Mouse (Mus musculus): ENCODE results near the gene Olfr1042. TPM values are rescaled to one million over a fixed set of nuclear protein-coding genes. Genes with fewer than 3 reads are reported as not detected.
"Not testable (repeated sequence)": the region's sequence is repeated elsewhere in the genome, so short reads cannot be mapped to it uniquely, and the experiment has no call there.

The Olfr1042 gene
- total RNA-seq (2021) = not detected
- long read RNA-seq, experiment 1 = 0 reads
- long read RNA-seq, experiment 2 = 0 reads

GRCm38 (mm10) chr2:86161738-86162137, at the start of gene Olfr1042:
Gene Olfr1042, minus strand, starts transcription at chr2:86161838.
- DNase-seq = no peak

GRCm38 (mm10) chr2:86202909-86203308, 41.3 kb upstream of the Olfr1042 start, which contains the start of gene Olfr1045:
Gene Olfr1045, minus strand, starts transcription at chr2:86203009.
- DNase-seq = no peak

- no peak for DNase-seq
Measured at GRCm38 (mm10) chr2:86195863-86196262, 34.2 kb upstream of the Olfr1042 start.

DNA sequence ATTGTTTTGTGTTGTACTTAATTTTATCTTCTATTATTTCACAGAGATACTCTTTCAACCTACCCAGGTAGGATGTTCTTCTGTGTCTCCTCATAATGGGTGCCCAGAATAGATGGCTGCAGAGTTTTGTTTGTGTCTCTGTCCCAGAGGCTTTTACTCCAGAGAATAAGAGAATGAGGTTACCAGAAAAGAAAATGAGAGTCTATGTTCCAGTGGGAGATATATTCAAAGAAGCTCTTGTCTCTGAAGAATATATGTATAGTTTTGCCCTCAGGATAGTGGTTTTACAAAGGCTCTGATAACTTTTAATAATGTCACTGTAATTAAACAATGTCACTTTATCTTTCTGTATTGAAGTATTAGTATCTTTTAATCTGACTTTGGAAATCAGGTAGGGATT, 23.9 kb upstream of the Olfr1042 start, which contains the start of gene Olfr52:
Gene Olfr52 (minus strand): TSS at position 101 of the 400 bp plus-strand sequence.
- DNase-seq = no peak

DNA sequence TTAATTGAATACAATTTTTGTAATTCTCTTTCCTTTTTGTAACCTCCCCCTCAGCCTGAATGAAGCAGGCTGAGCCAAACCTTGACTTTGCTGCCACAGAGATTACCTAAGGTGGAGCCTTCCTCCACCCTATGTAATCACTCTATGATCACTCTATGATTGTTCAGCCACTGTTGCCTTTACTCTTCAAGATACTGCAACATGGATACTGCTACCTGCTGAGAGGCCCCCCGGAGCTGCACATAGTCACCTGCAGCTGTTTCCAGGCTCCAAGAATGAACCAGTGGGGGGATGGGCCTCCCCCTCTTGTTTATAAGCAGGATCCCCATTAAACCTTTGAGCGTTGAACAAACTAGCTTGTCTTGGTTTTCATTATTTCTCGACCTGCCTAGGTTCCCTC, 18.3 kb upstream of the Olfr1042 start:
- DNase-seq = no peak

DNA sequence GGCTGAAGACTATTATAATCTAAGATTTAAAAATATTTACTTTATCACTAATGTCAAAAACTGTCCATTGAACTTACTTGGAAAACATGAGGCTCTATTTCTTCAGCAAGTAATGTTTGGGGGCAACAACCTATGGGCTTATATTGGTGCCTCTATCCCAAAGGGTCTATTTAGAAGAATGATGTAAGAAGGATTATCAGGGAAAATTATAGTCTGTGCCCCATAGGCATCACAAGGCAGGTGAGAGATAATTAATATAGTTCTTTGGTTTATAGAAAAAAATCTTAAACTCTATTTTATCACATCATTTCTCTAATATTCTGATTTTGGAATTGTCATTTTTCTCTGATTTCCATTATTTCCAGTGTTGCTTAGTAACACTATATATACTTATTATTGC, 16.1 kb upstream of the Olfr1042 start, which contains the start of gene Olfr1044:
Gene Olfr1044 (minus strand): TSS at position 101 of the 400 bp plus-strand sequence.
- DNase-seq = no peak

- not testable (repeated sequence) for DNase-seq
Measured at GRCm38 (mm10) chr2:86175422-86175821, 13.8 kb upstream of the Olfr1042 start.

- no peak for DNase-seq
Measured at GRCm38 (mm10) chr2:86167422-86167821, 5.8 kb upstream of the Olfr1042 start, which contains the start of gene Olfr1043. Gene Olfr1043, minus strand, starts transcription at chr2:86167522.

GRCm38 (mm10) chr2:86146632-86147031, 15.0 kb downstream of the Olfr1042 start, which contains the start of gene Olfr1040:
Gene Olfr1040, minus strand, starts transcription at chr2:86146732.
- no peak for DNase-seq

GRCm38 (mm10) chr2:86135828-86136227, 25.8 kb downstream of the Olfr1042 start, which contains the start of gene Olfr1039:
Gene Olfr1039, minus strand, starts transcription at chr2:86135928.
- no peak for DNase-seq

Other genes starting within 250 kb of the Olfr1042 start
- gene Olfr1025-ps1, start 246.6 kb downstream of the Olfr1042 start, total RNA-seq (2021) = not detected
- not detected for gene Olfr1026, start 240.3 kb downstream of the Olfr1042 start, total RNA-seq (2021)
- gene Olfr1028, start 211.4 kb downstream of the Olfr1042 start, total RNA-seq (2021) = not detected
- not detected for gene Olfr1029, start 187.9 kb downstream of the Olfr1042 start, total RNA-seq (2021)
- not detected for gene Olfr1030, start 182.6 kb downstream of the Olfr1042 start, total RNA-seq (2021)
- gene Olfr1031, start 171.5 kb downstream of the Olfr1042 start, total RNA-seq (2021) = not detected
- not detected for gene Olfr1032, start 156.3 kb downstream of the Olfr1042 start, total RNA-seq (2021)
- 1 to 10 TPM; 5.0 to 6.7 TPM for gene Olfr1033, start 141.2 kb downstream of the Olfr1042 start, total RNA-seq (2021)
- gene Olfr1034, start 116.0 kb downstream of the Olfr1042 start, total RNA-seq (2021) = under 1 TPM; 0.07 to 0.23 TPM
- gene Olfr1036, start 87.8 kb downstream of the Olfr1042 start, total RNA-seq (2021) = not detected
- gene Olfr1037, start 74.5 kb downstream of the Olfr1042 start, total RNA-seq (2021) = not detected
- gene Olfr1039, start 25.9 kb downstream of the Olfr1042 start, total RNA-seq (2021) = not detected
- gene Olfr1040, start 15.1 kb downstream of the Olfr1042 start, total RNA-seq (2021) = not detected
- not detected for gene Olfr1043, start 5.7 kb upstream of the Olfr1042 start, total RNA-seq (2021)
- not detected for gene Olfr1044, start 16.0 kb upstream of the Olfr1042 start, total RNA-seq (2021)
- not detected for gene Olfr52, start 23.8 kb upstream of the Olfr1042 start, total RNA-seq (2021)
- gene Olfr1045, start 41.2 kb upstream of the Olfr1042 start, total RNA-seq (2021) = not detected
- not detected for gene Olfr1046, start 57.5 kb upstream of the Olfr1042 start, total RNA-seq (2021)
- gene Olfr1047, start 69.6 kb upstream of the Olfr1042 start, total RNA-seq (2021) = not detected
- gene Olfr1048, start 78.5 kb upstream of the Olfr1042 start, total RNA-seq (2021) = not detected
- gene Olfr1049, start 96.5 kb upstream of the Olfr1042 start, total RNA-seq (2021) = not detected
- gene Olfr1051, start 117.2 kb upstream of the Olfr1042 start, total RNA-seq (2021) = not detected
- gene Olfr1052, start 130.6 kb upstream of the Olfr1042 start, total RNA-seq (2021) = not detected
- gene Olfr1053, start 153.4 kb upstream of the Olfr1042 start, total RNA-seq (2021) = not detected
- not detected for gene Olfr1054, start 173.6 kb upstream of the Olfr1042 start, total RNA-seq (2021)
- not detected for gene Olfr1055, start 188.4 kb upstream of the Olfr1042 start, total RNA-seq (2021)
- not detected for gene Olfr1056, start 200.6 kb upstream of the Olfr1042 start, total RNA-seq (2021)
- not detected for gene Olfr1057, start 216.6 kb upstream of the Olfr1042 start, total RNA-seq (2021)
- not detected for gene Olfr1058, start 226.7 kb upstream of the Olfr1042 start, total RNA-seq (2021)